In the genomic region with DNA sequence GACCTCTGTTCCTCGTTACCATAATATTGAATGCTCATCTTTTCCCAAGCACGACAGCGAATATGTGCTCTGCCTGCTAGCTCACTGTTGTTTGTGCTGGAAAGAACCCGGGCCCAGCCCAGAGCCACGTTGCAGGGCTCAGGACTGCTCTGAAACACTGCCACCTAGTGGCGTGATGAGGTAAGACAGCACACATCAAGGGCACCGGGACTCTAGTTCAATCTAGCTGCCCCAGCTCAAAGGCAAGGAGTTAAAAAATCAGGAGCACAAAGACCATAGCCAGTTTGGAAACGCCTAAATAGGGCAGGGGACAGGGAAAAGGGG, we compare ENCODE assay signal across 1 mouse cellular context.
A peak's percentile ranks its signal among the peaks of the same experiment; 100 is the strongest.
TF ChIP-seq lines count a peak whose summit lies in the region.

No protein-coding gene starts in this region.

TF ChIP-seq in MEL, 35 proteins besides CTCF, POLR2A, EP300 and RAD21 (continued from another document):
- no peak for TF ChIP-seq RCOR1 (IDR thresholded peaks at IDR 0.05; ENCODE audit: low read depth, low read length)
- no peak for TF ChIP-seq NRF1 (IDR thresholded peaks at IDR 0.05; ENCODE audit: insufficient read depth, low read depth, low read length, poor library complexity, severe bottlenecking)
- no peak for TF ChIP-seq MAFK (IDR thresholded peaks at IDR 0.05; ENCODE audit: borderline replicate concordance, low read depth, low read length)
- TF ChIP-seq CHD2 (IDR thresholded peaks at IDR 0.05; ENCODE audit: low read length), result no peak
- TF ChIP-seq TBP (IDR thresholded peaks at IDR 0.05; ENCODE audit: low read depth, low read length), result 0 out of 2 replicates have a peak, but pooled peaks have one; percentile 25
